Mouse (Mus musculus): Measurements from ENCODE around the gene Aes. TPM values are rescaled to one million over a fixed set of nuclear protein-coding genes. Genes with fewer than 3 reads are reported as not detected.

The Aes gene
- polyA plus RNA-seq, 1 experiment from 2014 or later = 697 TPM

DNA sequence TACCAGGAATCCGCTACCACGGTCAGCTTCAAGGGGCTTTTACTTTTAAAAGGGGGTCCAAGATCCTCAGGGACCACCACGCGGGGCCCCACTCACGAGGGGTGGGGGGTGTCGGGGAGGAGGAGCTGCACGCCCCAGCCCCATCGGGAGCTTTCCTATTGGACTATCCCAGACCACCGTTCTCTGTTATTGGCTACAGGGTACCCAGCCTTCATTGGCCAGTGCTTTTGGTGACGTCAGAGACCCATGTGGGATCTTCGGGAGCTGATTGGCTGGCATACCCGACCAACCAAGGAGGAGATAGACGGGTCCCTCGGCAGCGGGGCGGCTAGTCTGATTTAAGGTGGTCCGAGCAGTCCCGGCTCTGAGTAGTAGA, 12.2 kb downstream of the Aes start:
- Histone ChIP-seq H3K4me1 (peaks cover 62% of the 10 kb centered on the region), H3K36me3 (peaks cover 5% of the 10 kb centered on the region), H3K9me3 (no peaks in the 10 kb centered on the region), H3K27me3 (replicated peaks) (no peaks in the 10 kb centered on the region), H3K4me2 (peak overlapping the region; percentile 86), H3K4me3 (replicated peaks) (peak overlapping the region; percentile 49), H3K9ac (peak overlapping the region; percentile 22; the same call in 1 of the 2 replicates), H3K27ac (peak overlapping the region; percentile 91)
- ATAC-seq (ENCODE audit: insufficient read depth, low FRiP score, low read depth) = peak; percentile 91
- WGBS = under 1% methylated on average over 18 of the region's 18 CpGs

GRCm38 (mm10) chr10:81572133-81572671, 12.9 kb downstream of the Aes start:
- Histone ChIP-seq H3K9ac (peak overlapping the region; percentile 9; the same call in 1 of the 2 replicates), H3K4me1 (peaks cover 62% of the 10 kb centered on the region), H3K4me2 (peak overlapping the region; percentile 59)

DNA sequence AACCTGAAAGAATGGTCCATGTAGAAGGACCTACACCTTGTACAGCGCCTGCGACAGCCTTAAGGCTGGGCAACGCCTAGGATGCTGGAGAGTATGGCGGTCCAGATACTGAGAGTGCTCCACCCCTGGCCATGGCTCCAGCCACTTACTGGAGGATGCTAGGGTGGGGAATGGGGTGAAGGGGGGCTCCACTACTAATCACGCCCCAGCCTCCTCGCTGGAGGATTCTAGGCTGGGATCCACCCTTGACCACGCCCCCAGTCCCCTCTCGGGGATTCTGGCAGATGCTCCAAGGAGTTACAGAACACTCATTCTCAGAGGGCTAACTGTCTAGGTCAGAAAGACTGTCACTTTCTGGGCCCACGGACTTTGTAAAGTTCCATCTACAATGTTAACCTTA, 13.7 kb downstream of the Aes start:
- no peaks in the 10 kb centered on the region for H3K36me3 ChIP-seq
- H3K27me3 ChIP-seq (replicated peaks) = no peaks in the 10 kb centered on the region
- peak overlapping the region; percentile 87; the same call in 1 of the 2 replicates for H3K27ac ChIP-seq
- no peak for ATAC-seq (ENCODE audit: insufficient read depth, low FRiP score, low read depth)
- peaks cover 61% of the 10 kb centered on the region for H3K4me1 ChIP-seq
- H3K9ac ChIP-seq = no peak overlapping the region
- H3K4me2 ChIP-seq = peak overlapping the region; percentile 59
- H3K4me3 ChIP-seq (replicated peaks) = 0 out of 2 replicates have a peak overlapping the region, but pooled peaks have one; percentile 1
- H3K9me3 ChIP-seq = no peaks in the 10 kb centered on the region
- 18% methylated on average over 9 of the region's 9 CpGs for WGBS

More at GRCm38 (mm10) chr10:81572133-81572671, 12.9 kb downstream of the Aes start:
- no peaks in the 10 kb centered on the region for H3K9me3 ChIP-seq
- no peaks in the 10 kb centered on the region for H3K27me3 ChIP-seq (replicated peaks)
- H3K36me3 ChIP-seq = no peaks in the 10 kb centered on the region
- H3K27ac ChIP-seq = peak overlapping the region; percentile 87
- 9% methylated on average over 9 of the region's 9 CpGs for WGBS
- H3K4me3 ChIP-seq (replicated peaks) = peak overlapping the region; percentile 49
- peak; percentile 3; the same call in 1 of the 2 replicates for ATAC-seq (ENCODE audit: insufficient read depth, low FRiP score, low read depth)

DNA sequence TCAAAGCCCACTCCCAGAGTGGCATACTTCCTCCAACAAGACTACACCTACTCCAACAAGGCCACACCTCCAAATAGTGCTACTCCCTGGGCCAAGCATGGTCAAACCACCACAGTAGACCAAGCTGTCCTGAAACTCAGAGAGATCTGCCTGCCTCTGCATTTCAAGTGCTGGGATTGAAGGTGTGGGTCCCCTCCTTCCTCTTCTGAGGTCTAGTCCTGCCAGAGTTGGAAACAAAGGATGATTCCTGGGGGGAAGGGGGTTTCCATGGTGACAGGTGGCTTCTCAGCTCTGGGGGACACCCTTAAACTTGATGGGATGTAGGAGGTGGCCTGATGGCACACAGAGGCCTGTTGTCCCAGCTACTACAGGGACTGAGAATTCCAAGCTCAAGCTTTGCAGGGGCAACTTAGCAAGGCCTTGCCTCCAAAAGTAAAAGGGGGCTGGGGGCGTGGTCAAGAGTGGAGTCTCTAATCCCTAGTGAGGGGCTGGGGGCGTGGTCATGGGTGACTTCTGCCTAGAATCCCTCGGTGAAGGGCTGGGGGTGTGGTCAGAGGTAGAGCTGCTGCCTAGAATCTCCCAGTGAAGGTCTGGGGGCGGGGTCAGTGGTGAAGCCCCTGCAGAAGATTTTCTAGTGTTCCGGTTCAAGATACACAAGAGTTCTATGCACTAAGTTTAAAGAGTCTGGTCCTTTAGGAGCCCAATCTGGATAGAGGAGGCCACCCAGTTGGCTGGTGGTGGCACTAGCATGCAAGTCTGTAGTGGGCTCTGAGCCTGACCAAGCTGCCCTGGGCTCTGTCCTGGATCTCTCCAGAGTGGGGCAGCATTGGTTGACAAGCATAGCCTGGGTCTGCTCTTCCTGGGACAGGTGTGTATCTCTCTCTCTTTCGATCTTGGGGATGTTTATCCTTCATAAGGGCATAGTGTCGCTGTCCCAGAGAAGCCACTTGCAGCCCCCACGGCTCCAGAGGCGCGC, 15.1 kb downstream of the Aes start, which contains the start of gene Tle2:
Gene Tle2 (plus strand): TSS at position 481 of the 976 bp plus-strand sequence.
- H3K4me1 ChIP-seq = peaks cover 48% of the 10 kb centered on the region

DNA sequence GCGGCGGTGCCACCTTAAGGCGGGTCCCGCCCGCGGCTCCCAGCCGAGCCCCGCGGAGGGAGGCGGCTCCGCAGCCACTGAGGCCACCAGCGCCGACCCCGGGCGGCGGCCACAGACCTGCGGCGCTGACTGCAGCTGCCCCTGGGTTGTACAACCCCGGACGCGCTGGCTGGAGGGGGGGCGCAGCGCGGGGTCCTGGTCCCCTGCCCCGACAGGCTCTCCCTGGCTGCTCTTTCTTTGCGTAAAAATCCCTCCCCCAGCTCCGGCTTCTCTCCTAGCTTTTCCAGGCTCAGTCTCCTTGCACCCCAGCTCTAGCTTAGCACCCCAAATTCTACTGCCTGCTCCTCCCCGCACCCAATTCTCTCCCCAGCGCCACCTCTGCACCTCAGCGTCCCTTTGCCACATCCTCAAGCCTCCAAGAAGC, 15.9 kb downstream of the Aes start:
- Histone ChIP-seq H3K27ac (no peak overlapping the region), H3K4me3 (replicated peaks) (peak overlapping the region; percentile 52), H3K4me2 (peak overlapping the region; percentile 78), H3K9me3 (no peaks in the 10 kb centered on the region), H3K4me1 (peaks cover 41% of the 10 kb centered on the region), H3K27me3 (replicated peaks) (0 out of 2 replicates have a peak, but pooled peaks cover 2% of the 10 kb centered on the region), H3K9ac (peak overlapping the region; percentile 37), H3K36me3 (peaks cover 5% of the 10 kb centered on the region; the same call in 1 of the 2 replicates)
- under 1% methylated on average over 30 of the region's 30 CpGs for WGBS
- 0 out of 2 replicates have a peak, but pooled peaks have one; percentile 3 for ATAC-seq (ENCODE audit: insufficient read depth, low FRiP score, low read depth)

More for the DNA sequence above, 15.1 kb downstream of the Aes start, which contains the start of gene Tle2:
- peaks cover 5% of the 10 kb centered on the region; the same call in 1 of the 2 replicates for H3K36me3 ChIP-seq
- no peaks in the 10 kb centered on the region for H3K9me3 ChIP-seq
- H3K9ac ChIP-seq = peak within 1 kb of the TSS; percentile 37
- no peak for ATAC-seq (ENCODE audit: insufficient read depth, low FRiP score, low read depth)
- H3K27me3 ChIP-seq (replicated peaks) = 0 out of 2 replicates have a peak, but pooled peaks cover 2% of the 10 kb centered on the region
- 27% methylated on average over 10 of the region's 10 CpGs for WGBS
- peak within 1 kb of the TSS; percentile 87; the same call in 1 of the 2 replicates for H3K27ac ChIP-seq
- peak within 1 kb of the TSS; percentile 78 for H3K4me2 ChIP-seq
- H3K4me3 ChIP-seq (replicated peaks) = peak within 1 kb of the TSS; percentile 52

DNA sequence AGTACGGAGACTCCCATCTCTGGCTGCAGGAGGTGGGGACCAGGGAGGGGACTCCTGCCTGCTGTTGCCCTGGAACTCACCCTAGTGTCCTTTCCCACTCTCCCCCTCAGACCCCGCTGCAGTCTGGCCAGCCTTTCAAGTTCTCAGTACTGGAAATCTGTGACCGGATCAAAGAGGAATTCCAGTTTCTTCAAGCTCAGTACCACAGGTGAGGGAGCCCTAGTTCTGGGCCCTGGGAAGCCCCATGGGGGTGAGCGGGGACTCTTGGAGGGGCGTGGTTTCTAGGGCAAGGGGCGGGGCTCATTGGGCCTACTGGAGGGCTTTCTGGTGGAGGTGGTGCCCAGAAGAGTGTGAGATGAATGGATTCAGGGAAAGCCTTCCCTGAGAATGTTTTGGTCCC, 16.4 kb downstream of the Aes start:
- H3K27me3 ChIP-seq (replicated peaks) = 0 out of 2 replicates have a peak, but pooled peaks cover 2% of the 10 kb centered on the region
- H3K4me2 ChIP-seq = peak overlapping the region; percentile 78
- peak overlapping the region; percentile 52 for H3K4me3 ChIP-seq (replicated peaks)
- H3K9ac ChIP-seq = peak overlapping the region; percentile 37
- no peaks in the 10 kb centered on the region for H3K9me3 ChIP-seq
- peaks cover 5% of the 10 kb centered on the region; the same call in 1 of the 2 replicates for H3K36me3 ChIP-seq
- ATAC-seq (ENCODE audit: insufficient read depth, low FRiP score, low read depth) = no peak
- H3K27ac ChIP-seq = no peak overlapping the region
- WGBS = 2% methylated on average over 6 of the region's 6 CpGs
- peaks cover 36% of the 10 kb centered on the region for H3K4me1 ChIP-seq

- no peak for ATAC-seq (ENCODE audit: insufficient read depth, low FRiP score, low read depth)
- Histone ChIP-seq H3K4me3 (replicated peaks) (no peak overlapping the region), H3K36me3 (peaks cover 5% of the 10 kb centered on the region; the same call in 1 of the 2 replicates), H3K4me2 (0 out of 2 replicates have a peak overlapping the region, but pooled peaks have one; percentile 11), H3K9me3 (no peaks in the 10 kb centered on the region), H3K27me3 (replicated peaks) (0 out of 2 replicates have a peak, but pooled peaks cover 2% of the 10 kb centered on the region), H3K27ac (no peak overlapping the region), H3K4me1 (peaks cover 9% of the 10 kb centered on the region; the same call in 1 of the 2 replicates), H3K9ac (no peak overlapping the region)
- WGBS = 74% methylated on average over 4 of the region's 4 CpGs
These were observed 20.7 kb downstream of the Aes start for GRCm38 (mm10) chr10:81579967-81580366.

- no peak overlapping the region for H3K9ac ChIP-seq
- no peaks in the 10 kb centered on the region for H3K9me3 ChIP-seq
- 0 out of 2 replicates have a peak, but pooled peaks cover 2% of the 10 kb centered on the region for H3K27me3 ChIP-seq (replicated peaks)
- no peak overlapping the region for H3K4me3 ChIP-seq (replicated peaks)
- H3K36me3 ChIP-seq = peaks cover 5% of the 10 kb centered on the region
- peaks cover 5% of the 10 kb centered on the region; the same call in 1 of the 2 replicates for H3K4me1 ChIP-seq
- 52% methylated on average over 25 of the region's 25 CpGs for WGBS
- no peak for ATAC-seq (ENCODE audit: insufficient read depth, low FRiP score, low read depth)
- no peak overlapping the region for H3K27ac ChIP-seq
- 0 out of 2 replicates have a peak overlapping the region, but pooled peaks have one; percentile 11 for H3K4me2 ChIP-seq
These were observed 21.3 kb downstream of the Aes start for GRCm38 (mm10) chr10:81580441-81581070.

GRCm38 (mm10) chr10:81583347-81583746, 24.1 kb downstream of the Aes start:
- no peak for ATAC-seq (ENCODE audit: insufficient read depth, low FRiP score, low read depth)
- H3K9me3 ChIP-seq = no peaks in the 10 kb centered on the region
- H3K4me2 ChIP-seq = no peak overlapping the region
- H3K27ac ChIP-seq = no peak overlapping the region
- peaks cover 10% of the 10 kb centered on the region for H3K36me3 ChIP-seq
- H3K9ac ChIP-seq = no peak overlapping the region
- 0 out of 2 replicates have a peak, but pooled peaks cover 2% of the 10 kb centered on the region for H3K27me3 ChIP-seq (replicated peaks)
- no peaks in the 10 kb centered on the region for H3K4me1 ChIP-seq
- 54% methylated on average over 6 of the region's 6 CpGs for WGBS
- no peak overlapping the region for H3K4me3 ChIP-seq (replicated peaks)

GRCm38 (mm10) chr10:81588739-81589138, 29.5 kb downstream of the Aes start:
- no peak overlapping the region for H3K4me3 ChIP-seq (replicated peaks)
- no peaks in the 10 kb centered on the region for H3K9me3 ChIP-seq
- H3K4me2 ChIP-seq = no peak overlapping the region
- 65% methylated on average over 7 of the region's 7 CpGs for WGBS
- no peak overlapping the region for H3K27ac ChIP-seq
- no peak overlapping the region for H3K9ac ChIP-seq
- ATAC-seq (ENCODE audit: insufficient read depth, low FRiP score, low read depth) = no peak
- no peaks in the 10 kb centered on the region for H3K27me3 ChIP-seq (replicated peaks)
- H3K4me1 ChIP-seq = no peaks in the 10 kb centered on the region
- peaks cover 17% of the 10 kb centered on the region; the same call in 1 of the 2 replicates for H3K36me3 ChIP-seq

DNA sequence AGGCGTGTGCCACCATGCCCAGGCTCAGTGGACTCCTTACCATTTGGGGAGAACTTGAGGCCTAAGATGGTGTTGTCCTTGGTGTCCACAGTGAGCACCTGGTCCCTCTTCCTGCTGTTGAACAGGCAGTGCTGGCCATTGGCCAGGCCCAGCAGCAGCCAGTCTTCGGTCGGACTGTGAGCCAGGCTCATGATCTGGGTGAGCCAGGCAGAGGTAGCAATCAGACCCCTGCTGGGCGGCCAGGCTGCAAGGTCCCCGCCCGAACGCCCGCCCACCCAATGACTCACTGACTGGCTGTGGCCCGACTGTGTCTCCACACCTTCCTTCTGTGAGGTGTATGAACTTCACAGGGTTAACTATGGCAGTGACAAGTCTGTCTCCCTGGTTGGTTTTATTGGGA, 32.6 kb downstream of the Aes start:
- no peak overlapping the region for H3K9ac ChIP-seq
- H3K4me2 ChIP-seq = no peak overlapping the region
- no peaks in the 10 kb centered on the region for H3K9me3 ChIP-seq
- H3K27me3 ChIP-seq (replicated peaks) = no peaks in the 10 kb centered on the region
- H3K4me1 ChIP-seq = peaks cover 15% of the 10 kb centered on the region
- H3K36me3 ChIP-seq = 0 out of 2 replicates have a peak, but pooled peaks cover 17% of the 10 kb centered on the region
- ATAC-seq (ENCODE audit: insufficient read depth, low FRiP score, low read depth) = no peak
- WGBS = 53% methylated on average over 9 of the region's 9 CpGs
- H3K4me3 ChIP-seq (replicated peaks) = no peak overlapping the region
- no peak overlapping the region for H3K27ac ChIP-seq

All from stomach, embryonic 15.5 days (tissue).